Mouse (Mus musculus): ENCODE measurements around the gene Slc30a3. TPM values are rescaled to one million over a fixed set of nuclear protein-coding genes. Genes with fewer than 3 reads are reported as not detected.
A peak's percentile ranks its signal among the peaks of the same experiment; 100 is the strongest.

Slc30a3 gene
- 0.26 and 0.37 TPM in 2 replicates for polyA plus RNA-seq (2015; fragmentation: Nextera tagmentation; extraction: Ambion mirVana)

GRCm38 (mm10) chr5:31108000-31108490 is at the start of gene Slc30a3:
Gene Slc30a3, minus strand, starts transcription at chr5:31108237.
- Histone ChIP-seq H3K9ac (no peak within 1 kb of the TSS), H3K27me3 (replicated peaks) (no peaks in the 10 kb centered on the region; the same call in 1 of the 2 replicates), H3K4me3 (replicated peaks) (no peak within 1 kb of the TSS), H3K4me2 (no peak within 1 kb of the TSS), H3K36me3 (no peaks in the 10 kb centered on the region), H3K4me1 (no peaks in the 10 kb centered on the region), H3K27ac (no peak within 1 kb of the TSS), H3K9me3 (no peaks in the 10 kb centered on the region)
- 91% methylated on average over 18 of the region's 18 CpGs for WGBS
- ATAC-seq (ENCODE audit: insufficient read depth, low FRiP score, low read depth), result no peak

- Histone ChIP-seq H3K9me3 (no peaks in the 10 kb centered on the region), H3K4me2 (peak within 1 kb of the TSS; percentile 87), H3K36me3 (peaks cover 27% of the 10 kb centered on the region; the same call in 1 of the 2 replicates), H3K9ac (peak within 1 kb of the TSS; percentile 73), H3K4me3 (replicated peaks) (peak within 1 kb of the TSS; percentile 67), H3K4me1 (peaks cover 10% of the 10 kb centered on the region; the same call in 1 of the 2 replicates), H3K27ac (peak within 1 kb of the TSS; percentile 62), H3K27me3 (replicated peaks) (no peaks in the 10 kb centered on the region)
- ATAC-seq (ENCODE audit: insufficient read depth, low FRiP score, low read depth), result peak; percentile 92
- 1% methylated on average over 19 of the region's 19 CpGs for WGBS
Observed at GRCm38 (mm10) chr5:31154152-31154553, 46.1 kb upstream of the Slc30a3 start, which contains the start of gene Mpv17. Gene Mpv17, minus strand, starts transcription at chr5:31154251.

- peaks cover 10% of the 10 kb centered on the region; the same call in 1 of the 2 replicates for H3K4me1 ChIP-seq
- H3K27ac ChIP-seq, result peak overlapping the region; percentile 62
- H3K4me3 ChIP-seq (replicated peaks), result peak overlapping the region; percentile 67
- H3K9me3 ChIP-seq, result no peaks in the 10 kb centered on the region
- H3K36me3 ChIP-seq, result peaks cover 22% of the 10 kb centered on the region; the same call in 1 of the 2 replicates
- peak overlapping the region; percentile 73; the same call in 1 of the 2 replicates for H3K9ac ChIP-seq
- WGBS, result 31% methylated on average over 6 of the region's 6 CpGs
- H3K27me3 ChIP-seq (replicated peaks), result no peaks in the 10 kb centered on the region
- H3K4me2 ChIP-seq, result peak overlapping the region; percentile 87
- ATAC-seq (ENCODE audit: insufficient read depth, low FRiP score, low read depth), result no peak
Observed at GRCm38 (mm10) chr5:31153516-31154151, 45.6 kb upstream of the Slc30a3 start.

- H3K9me3 ChIP-seq, result no peaks in the 10 kb centered on the region
- H3K27me3 ChIP-seq (replicated peaks), result no peaks in the 10 kb centered on the region
- H3K4me3 ChIP-seq (replicated peaks), result no peak overlapping the region
- H3K27ac ChIP-seq, result no peak overlapping the region
- 76% methylated on average over 3 of the region's 3 CpGs for WGBS
- no peak overlapping the region for H3K9ac ChIP-seq
- H3K4me2 ChIP-seq, result no peak overlapping the region
- ATAC-seq (ENCODE audit: insufficient read depth, low FRiP score, low read depth), result no peak
- peaks cover 10% of the 10 kb centered on the region; the same call in 1 of the 2 replicates for H3K4me1 ChIP-seq
- H3K36me3 ChIP-seq, result peaks cover 4% of the 10 kb centered on the region; the same call in 1 of the 2 replicates
Observed at GRCm38 (mm10) chr5:31151746-31152145, 43.7 kb upstream of the Slc30a3 start.

- Histone ChIP-seq H3K36me3 (0 out of 2 replicates have a peak, but pooled peaks cover 4% of the 10 kb centered on the region), H3K27me3 (replicated peaks) (no peaks in the 10 kb centered on the region), H3K4me1 (peaks cover 10% of the 10 kb centered on the region; the same call in 1 of the 2 replicates), H3K9ac (no peak overlapping the region), H3K9me3 (no peaks in the 10 kb centered on the region), H3K27ac (no peak overlapping the region), H3K4me2 (no peak overlapping the region), H3K4me3 (replicated peaks) (no peak overlapping the region)
- no peak for ATAC-seq (ENCODE audit: insufficient read depth, low FRiP score, low read depth)
- WGBS, result 84% methylated on average over 4 of the region's 4 CpGs
Observed at GRCm38 (mm10) chr5:31149781-31150180, 41.7 kb upstream of the Slc30a3 start.

- Histone ChIP-seq H3K4me1 (peaks cover 16% of the 10 kb centered on the region), H3K27ac (no peak overlapping the region), H3K9me3 (no peaks in the 10 kb centered on the region), H3K27me3 (replicated peaks) (peaks cover 49% of the 10 kb centered on the region), H3K4me2 (peak overlapping the region; percentile 33; the same call in 1 of the 2 replicates), H3K4me3 (replicated peaks) (0 out of 2 replicates have a peak overlapping the region, but pooled peaks have one; percentile 5), H3K9ac (no peak overlapping the region), H3K36me3 (peaks cover 6% of the 10 kb centered on the region; the same call in 1 of the 2 replicates)
- 10% methylated on average over 9 of the region's 9 CpGs for WGBS
- no peak for ATAC-seq (ENCODE audit: insufficient read depth, low FRiP score, low read depth)
Observed at GRCm38 (mm10) chr5:31138968-31139425, 31.0 kb upstream of the Slc30a3 start.

- Histone ChIP-seq H3K36me3 (peaks cover 4% of the 10 kb centered on the region; the same call in 1 of the 2 replicates), H3K9ac (no peak within 1 kb of the TSS), H3K27me3 (replicated peaks) (peaks cover 53% of the 10 kb centered on the region), H3K4me1 (peaks cover 16% of the 10 kb centered on the region), H3K27ac (no peak within 1 kb of the TSS), H3K4me3 (replicated peaks) (peak within 1 kb of the TSS; percentile 5; the same call in 1 of the 2 replicates), H3K9me3 (no peaks in the 10 kb centered on the region), H3K4me2 (peak within 1 kb of the TSS; percentile 33)
- WGBS, result 2% methylated on average over 52 of the region's 52 CpGs
- peak; percentile 31; the same call in 1 of the 2 replicates for ATAC-seq (ENCODE audit: insufficient read depth, low FRiP score, low read depth)
Observed at GRCm38 (mm10) chr5:31138241-31138967, 30.4 kb upstream of the Slc30a3 start, which contains the start of gene Ucn. Gene Ucn, minus strand, starts transcription at chr5:31138829.

GRCm38 (mm10) chr5:31137658-31138057 is 29.6 kb upstream of the Slc30a3 start:
- WGBS, result 2% methylated on average over 13 of the region's 13 CpGs
- no peak overlapping the region for H3K27ac ChIP-seq
- ATAC-seq (ENCODE audit: insufficient read depth, low FRiP score, low read depth), result no peak
- H3K27me3 ChIP-seq (replicated peaks), result peaks cover 53% of the 10 kb centered on the region
- H3K36me3 ChIP-seq, result peaks cover 4% of the 10 kb centered on the region; the same call in 1 of the 2 replicates
- H3K9ac ChIP-seq, result no peak overlapping the region
- H3K4me2 ChIP-seq, result peak overlapping the region; percentile 33
- no peaks in the 10 kb centered on the region for H3K9me3 ChIP-seq
- peaks cover 16% of the 10 kb centered on the region for H3K4me1 ChIP-seq
- H3K4me3 ChIP-seq (replicated peaks), result peak overlapping the region; percentile 5; the same call in 1 of the 2 replicates

- Histone ChIP-seq H3K4me3 (replicated peaks) (no peak overlapping the region), H3K4me1 (peaks cover 16% of the 10 kb centered on the region), H3K27ac (no peak overlapping the region), H3K9me3 (no peaks in the 10 kb centered on the region), H3K4me2 (peak overlapping the region; percentile 3; the same call in 1 of the 2 replicates), H3K27me3 (replicated peaks) (peaks cover 53% of the 10 kb centered on the region), H3K36me3 (peaks cover 4% of the 10 kb centered on the region; the same call in 1 of the 2 replicates), H3K9ac (no peak overlapping the region)
- ATAC-seq (ENCODE audit: insufficient read depth, low FRiP score, low read depth), result no peak
- 2% methylated on average over 33 of the region's 33 CpGs for WGBS
Observed at GRCm38 (mm10) chr5:31136730-31137424, 28.8 kb upstream of the Slc30a3 start.

GRCm38 (mm10) chr5:31126050-31126449 is 18.0 kb upstream of the Slc30a3 start:
- Histone ChIP-seq H3K27ac (no peak overlapping the region), H3K36me3 (no peaks in the 10 kb centered on the region), H3K4me1 (no peaks in the 10 kb centered on the region), H3K27me3 (replicated peaks) (no peaks in the 10 kb centered on the region), H3K9me3 (no peaks in the 10 kb centered on the region), H3K4me2 (no peak overlapping the region), H3K4me3 (replicated peaks) (no peak overlapping the region), H3K9ac (no peak overlapping the region)
- WGBS, result 39% methylated on average over 5 of the region's 5 CpGs
- ATAC-seq (ENCODE audit: insufficient read depth, low FRiP score, low read depth), result no peak

- Histone ChIP-seq H3K4me3 (replicated peaks) (no peak overlapping the region), H3K27ac (no peak overlapping the region), H3K36me3 (no peaks in the 10 kb centered on the region), H3K27me3 (replicated peaks) (no peaks in the 10 kb centered on the region), H3K9me3 (no peaks in the 10 kb centered on the region), H3K4me2 (no peak overlapping the region), H3K4me1 (no peaks in the 10 kb centered on the region), H3K9ac (no peak overlapping the region)
- no peak for ATAC-seq (ENCODE audit: insufficient read depth, low FRiP score, low read depth)
- 37% methylated on average over 2 of the region's 2 CpGs for WGBS
Observed at GRCm38 (mm10) chr5:31123481-31123880, 15.4 kb upstream of the Slc30a3 start.

Data from stomach, embryonic 15.5 days (tissue).